Mouse (Mus musculus) stomach, embryonic 14.5 days (tissue): ENCODE results near the gene Mta2. TPM values are rescaled to one million over a fixed set of nuclear protein-coding genes. Genes with fewer than 3 reads are reported as not detected.
A peak's percentile ranks its signal among the peaks of the same experiment; 100 is the strongest.

Experiments used
- ATAC-seq: fragments of 200-750 bp; cut with Nextera tagmentation; 2 replicates; pipeline ENCODE4 v1.8.0; 2017; ENCODE audit warnings: low read depth, moderate TSS enrichment; ENCODE audit not compliant: insufficient number of reproducible peaks, insufficient read depth, low FRiP score
- H3K27ac ChIP-seq: fragments of 300-500 bp; sonication (generic); 2 replicates; pipeline ENCODE4 v1.5.1; 2014; ENCODE audit warnings: mild to moderate bottlenecking, low read length, moderate library complexity, mixed read lengths
- H3K27me3 ChIP-seq: fragments of 300-500 bp; sonication (generic); 2 replicates; pipeline ENCODE4 v1.6.1; 2014; ENCODE audit warnings: low read length, control low read depth, mixed read lengths; ENCODE audit not compliant: control insufficient read depth, insufficient read depth
- H3K36me3 ChIP-seq: fragments of 300-500 bp; sonication (generic); 2 replicates; pipeline ENCODE4 v1.6.1; 2014; ENCODE audit warnings: mild to moderate bottlenecking, control low read depth, low read length, moderate library complexity, mixed read lengths; ENCODE audit not compliant: control insufficient read depth, insufficient read depth
- H3K4me1 ChIP-seq: fragments of 300-500 bp; sonication (generic); 2 replicates; pipeline ENCODE4 v1.6.1; 2014; ENCODE audit warnings: low read length, control low read depth, mixed read lengths; ENCODE audit not compliant: control insufficient read depth, insufficient read depth
- H3K4me2 ChIP-seq: fragments of 300-500 bp; sonication (generic); replicated peaks from 2 replicates; pipeline ENCODE4 v1.6.1; 2014; ENCODE audit warnings: low read depth, low read length, control low read depth
- H3K4me3 ChIP-seq: fragments of 300-500 bp; sonication (generic); 2 replicates; pipeline ENCODE4 v1.5.1; 2014; ENCODE audit warnings: low read depth, low read length, control low read depth
- H3K9ac ChIP-seq: fragments of 300-500 bp; sonication (generic); replicated peaks from 2 replicates; pipeline ENCODE4 v1.6.1; 2014; ENCODE audit warnings: low read depth, mild to moderate bottlenecking, control low read depth, low read length, moderate library complexity, mixed read lengths
- H3K9me3 ChIP-seq: fragments of 300-500 bp; sonication (generic); 2 replicates; pipeline ENCODE4 v1.6.1; 2016; ENCODE audit warnings: low read depth, low read length, control low read depth; ENCODE audit not compliant: control insufficient read depth
- WGBS: fragments of 180-500 bp; shearing (Covaris S2); extraction: QIAGEN DNeasy Blood & Tissue Kit; methylation state at CpG from one replicate; pipeline ENCODE4 v1.1.7; 2014; 5-methylcytosine and 5-hydroxymethylcytosine counted together
- polyA plus RNA-seq: library from polyadenylated mRNA; unstranded; fragments of >200 nt; fragmentation: Nextera tagmentation; extraction: Ambion mirVana; gene quantifications from 2 replicates; pipeline ENCODE4 v1.2.1, GENCODE M21; 2014

The Mta2 gene
- polyA plus RNA-seq, 1 experiment from 2014 or later: 41.5 TPM

DNA sequence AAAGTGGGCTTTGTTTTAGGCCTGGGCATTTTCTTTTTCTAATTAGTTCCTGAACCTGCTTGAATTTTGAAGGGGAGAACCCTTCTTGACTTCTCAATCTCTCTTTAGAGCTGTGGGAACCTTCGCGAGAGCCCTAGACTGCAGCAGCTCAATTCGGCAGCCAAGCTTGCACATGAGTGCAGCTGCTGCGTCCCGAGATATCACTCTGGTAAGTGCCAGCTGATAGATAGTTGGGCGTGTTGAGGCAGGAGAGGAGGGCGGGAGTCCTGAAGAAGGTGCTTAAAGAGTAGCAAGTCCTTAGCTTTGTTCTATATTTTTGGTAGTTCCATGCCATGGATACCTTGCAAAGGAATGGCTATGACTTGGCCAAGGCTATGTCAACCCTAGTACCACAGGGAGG is 5.3 kb downstream of the Mta2 start:
- H3K9me3 ChIP-seq: no peaks in the 10 kb centered on the region
- no peak overlapping the region for H3K27ac ChIP-seq
- WGBS: 92% methylated on average over 7 of the region's 7 CpGs
- no peak overlapping the region for H3K4me3 ChIP-seq
- H3K4me2 ChIP-seq: no peak overlapping the region
- peaks cover 24% of the 10 kb centered on the region for H3K4me1 ChIP-seq
- H3K27me3 ChIP-seq: no peaks in the 10 kb centered on the region
- no peak for ATAC-seq
- H3K36me3 ChIP-seq: peaks cover 68% of the 10 kb centered on the region
- H3K9ac ChIP-seq: no peak overlapping the region

DNA sequence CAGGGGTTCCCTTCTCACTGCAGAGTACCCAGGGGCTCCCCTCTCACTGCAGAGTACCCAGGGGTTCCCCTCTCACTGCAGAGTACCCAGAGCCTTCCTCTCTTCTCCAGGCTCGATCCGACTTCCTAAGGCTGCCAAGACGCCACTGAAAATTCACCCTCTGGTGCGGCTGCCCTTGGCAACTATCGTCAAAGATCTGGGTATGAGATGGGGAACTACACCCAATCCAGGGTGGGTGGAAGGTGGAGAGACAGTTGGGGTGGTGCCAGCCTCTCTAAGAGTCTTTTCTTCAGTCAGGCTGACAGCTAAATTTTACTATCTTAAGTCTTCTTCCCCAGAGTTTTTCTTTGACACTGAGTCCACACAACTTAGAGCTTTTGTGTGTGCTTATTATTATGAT is 8.5 kb downstream of the Mta2 start:
- H3K9me3 ChIP-seq: no peaks in the 10 kb centered on the region
- no peak overlapping the region for H3K4me2 ChIP-seq
- WGBS: 95% methylated on average over 5 of the region's 5 CpGs
- ATAC-seq: no peak
- peaks cover 64% of the 10 kb centered on the region for H3K36me3 ChIP-seq
- H3K9ac ChIP-seq: no peak overlapping the region
- H3K4me3 ChIP-seq: no peak overlapping the region
- H3K27me3 ChIP-seq: no peaks in the 10 kb centered on the region
- no peak overlapping the region for H3K27ac ChIP-seq
- H3K4me1 ChIP-seq: peaks cover 9% of the 10 kb centered on the region

DNA sequence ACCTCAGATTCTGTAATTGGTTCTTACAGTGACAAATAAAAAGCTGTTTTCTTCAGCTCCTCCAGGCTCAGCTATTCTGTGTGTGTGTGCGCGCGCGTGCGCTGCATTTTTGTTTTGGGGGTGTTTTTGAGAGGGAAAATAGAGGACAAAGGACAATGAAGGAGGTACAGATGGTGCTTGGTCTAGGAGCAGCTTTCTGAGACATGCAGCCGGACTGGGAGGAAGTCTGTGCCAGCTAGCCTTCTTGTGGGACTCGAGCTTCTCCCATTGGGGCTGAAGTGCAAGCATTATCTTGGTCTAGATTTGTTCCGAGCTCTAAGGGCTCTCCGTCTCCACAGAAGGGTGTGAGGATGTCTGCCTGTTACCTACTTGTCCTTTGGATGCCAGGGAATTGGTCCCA is 10.6 kb downstream of the Mta2 start:
- H3K9me3 ChIP-seq: no peaks in the 10 kb centered on the region
- no peaks in the 10 kb centered on the region for H3K27me3 ChIP-seq
- H3K27ac ChIP-seq: no peak overlapping the region
- no peak overlapping the region for H3K4me2 ChIP-seq
- H3K4me1 ChIP-seq: peaks cover 5% of the 10 kb centered on the region; the same call in 1 of the 2 replicates
- peaks cover 50% of the 10 kb centered on the region for H3K36me3 ChIP-seq
- no peak overlapping the region for H3K9ac ChIP-seq
- no peak for ATAC-seq
- H3K4me3 ChIP-seq: no peak overlapping the region
- 92% methylated on average over 9 of the region's 9 CpGs for WGBS

DNA sequence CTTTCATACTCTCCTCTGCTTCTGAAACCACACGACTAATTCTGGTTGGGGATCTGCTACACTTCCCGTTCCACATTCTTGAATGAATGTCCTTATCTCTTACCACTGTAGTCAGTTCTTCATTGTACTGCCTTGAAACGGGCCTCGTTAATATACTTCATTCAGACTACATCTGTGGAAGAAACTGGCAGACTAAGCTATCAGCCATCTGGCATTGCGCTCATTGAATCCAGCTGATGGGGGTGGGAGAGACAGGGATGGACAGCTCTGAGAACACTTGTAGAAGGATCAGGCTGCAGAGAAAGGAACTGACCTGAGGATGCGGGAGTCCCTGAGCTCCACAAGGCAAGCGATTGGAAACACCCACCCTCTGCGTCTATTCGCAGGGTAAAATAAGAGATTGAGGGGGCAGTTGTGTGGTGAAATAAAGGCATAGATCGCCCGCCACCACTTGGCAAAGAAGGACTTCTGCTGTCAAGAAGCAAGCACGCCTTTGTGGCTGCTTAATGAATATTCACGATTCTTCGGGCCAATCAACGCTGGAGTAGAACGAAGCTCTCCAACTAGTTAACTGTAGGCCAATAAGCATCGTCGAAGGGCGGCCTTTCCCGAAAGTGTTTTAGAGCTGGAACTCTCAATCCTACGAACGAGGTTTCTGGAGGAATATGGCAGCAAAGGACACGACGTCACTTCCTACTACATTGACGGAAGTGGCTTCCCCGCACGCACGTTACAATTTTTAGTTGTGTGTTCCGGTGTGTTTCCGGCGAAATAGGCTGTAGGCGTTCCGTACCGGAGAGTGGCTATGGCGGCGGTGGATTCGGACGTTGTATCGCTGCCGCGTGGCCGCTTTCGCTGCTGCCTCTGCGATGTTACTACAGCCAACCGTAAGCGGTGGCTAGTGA is 11.7 kb downstream of the Mta2 start, which contains the start of gene Tut1:
TSS of gene Tut1 (plus strand) at position 713 of the 905 bp plus-strand sequence.
- H3K27ac ChIP-seq: peak within 1 kb of the TSS; percentile 78
- peaks cover 42% of the 10 kb centered on the region for H3K36me3 ChIP-seq
- H3K4me3 ChIP-seq: peak within 1 kb of the TSS; percentile 86
- WGBS: 4% methylated on average over 46 of the region's 46 CpGs
- no peaks in the 10 kb centered on the region for H3K9me3 ChIP-seq
- peak within 1 kb of the TSS; percentile 72 for H3K4me2 ChIP-seq
- ATAC-seq: peak; percentile 94
- H3K4me1 ChIP-seq: peaks cover 5% of the 10 kb centered on the region; the same call in 1 of the 2 replicates
- H3K9ac ChIP-seq: peak within 1 kb of the TSS; percentile 77
- no peaks in the 10 kb centered on the region for H3K27me3 ChIP-seq

- no peaks in the 10 kb centered on the region for H3K9me3 ChIP-seq
- H3K27ac ChIP-seq: peak overlapping the region; percentile 78
- 7% methylated on average over 9 of the region's 9 CpGs for WGBS
- peaks cover 41% of the 10 kb centered on the region for H3K36me3 ChIP-seq
- no peak for ATAC-seq
- no peaks in the 10 kb centered on the region for H3K27me3 ChIP-seq
- peak overlapping the region; percentile 77 for H3K9ac ChIP-seq
- H3K4me2 ChIP-seq: peak overlapping the region; percentile 72
- peak overlapping the region; percentile 86 for H3K4me3 ChIP-seq
- peaks cover 5% of the 10 kb centered on the region; the same call in 1 of the 2 replicates for H3K4me1 ChIP-seq
Measured at GRCm38 (mm10) chr19:8954171-8954570, 12.5 kb downstream of the Mta2 start.

DNA sequence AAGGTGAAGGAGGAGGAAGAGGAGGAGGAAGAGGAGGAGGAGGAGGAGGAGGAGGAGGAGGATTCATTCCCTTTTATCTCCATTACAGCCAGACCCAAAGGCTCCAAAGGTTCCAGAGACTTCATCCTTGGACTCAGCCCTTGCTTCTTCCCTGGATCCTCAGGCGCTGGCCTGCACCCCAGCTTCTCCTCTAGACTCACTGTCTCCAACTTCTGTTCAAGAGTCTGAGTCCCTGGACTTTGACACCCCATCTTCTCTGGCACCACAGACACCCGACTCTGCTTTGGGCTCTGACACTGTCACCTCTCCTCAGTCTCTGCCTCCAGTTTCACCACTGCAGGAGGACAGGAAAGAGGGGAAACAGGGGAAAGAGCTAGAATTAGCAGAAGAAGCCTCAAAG is 20.6 kb downstream of the Mta2 start:
- peaks cover 60% of the 10 kb centered on the region for H3K36me3 ChIP-seq
- H3K9ac ChIP-seq: no peak overlapping the region
- no peaks in the 10 kb centered on the region for H3K27me3 ChIP-seq
- H3K4me2 ChIP-seq: no peak overlapping the region
- no peak overlapping the region for H3K27ac ChIP-seq
- 95% methylated on average over 2 of the region's 2 CpGs for WGBS
- ATAC-seq: no peak
- no peaks in the 10 kb centered on the region for H3K9me3 ChIP-seq
- H3K4me1 ChIP-seq: peaks cover 5% of the 10 kb centered on the region; the same call in 1 of the 2 replicates
- no peak overlapping the region for H3K4me3 ChIP-seq

GRCm38 (mm10) chr19:8965075-8965474 is 23.4 kb downstream of the Mta2 start:
- peaks cover 10% of the 10 kb centered on the region; the same call in 1 of the 2 replicates for H3K4me1 ChIP-seq
- H3K4me2 ChIP-seq: no peak overlapping the region
- H3K9ac ChIP-seq: no peak overlapping the region
- no peak overlapping the region for H3K4me3 ChIP-seq
- H3K9me3 ChIP-seq: no peaks in the 10 kb centered on the region
- H3K36me3 ChIP-seq: peaks cover 51% of the 10 kb centered on the region
- 86% methylated on average over 11 of the region's 11 CpGs for WGBS
- no peak overlapping the region for H3K27ac ChIP-seq
- no peaks in the 10 kb centered on the region for H3K27me3 ChIP-seq
- no peak for ATAC-seq

GRCm38 (mm10) chr19:8965771-8966170 is 24.1 kb downstream of the Mta2 start:
- Histone ChIP-seq H3K9me3 (no peaks in the 10 kb centered on the region), H3K9ac (peak overlapping the region; percentile 64), H3K27me3 (no peaks in the 10 kb centered on the region), H3K4me3 (peak overlapping the region; percentile 89), H3K4me1 (peaks cover 10% of the 10 kb centered on the region; the same call in 1 of the 2 replicates), H3K36me3 (peaks cover 51% of the 10 kb centered on the region), H3K4me2 (peak overlapping the region; percentile 74), H3K27ac (peak overlapping the region; percentile 93)
- no peak for ATAC-seq
- 75% methylated on average over 8 of the region's 8 CpGs for WGBS
